8 mouse cellular contexts compared by ENCODE assay signal in the genomic region with DNA sequence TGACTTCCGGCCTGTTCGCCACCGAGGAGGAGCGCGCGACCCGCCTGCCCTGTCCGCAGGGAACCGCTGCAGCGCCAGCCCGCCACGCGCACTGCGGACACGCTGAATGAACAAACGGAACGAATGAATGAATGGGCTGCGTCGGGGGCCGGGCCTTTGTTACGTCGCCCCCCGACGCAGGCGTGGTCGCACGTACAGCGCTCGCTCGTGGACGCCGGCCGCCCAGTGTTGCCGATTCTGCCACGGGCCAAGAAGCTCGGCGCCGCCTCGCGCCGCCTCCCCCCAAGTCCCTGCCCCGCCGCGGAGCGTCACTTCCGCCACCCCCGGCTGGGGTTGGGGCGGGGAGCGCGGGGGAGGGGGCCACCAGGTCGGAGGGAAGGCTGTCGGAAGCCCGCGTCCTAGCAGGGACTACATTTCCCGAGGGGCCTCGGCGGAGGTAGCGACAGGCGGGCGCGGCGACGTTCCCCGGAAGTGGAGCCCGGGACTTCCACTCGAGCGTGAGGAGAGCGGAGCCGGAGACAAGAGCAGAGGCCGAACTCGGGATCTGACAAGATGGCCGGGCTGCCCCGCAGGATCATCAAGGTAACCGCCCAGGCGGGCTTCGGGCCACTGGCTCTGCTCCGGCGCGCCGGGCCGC. TPM values are rescaled to one million over a fixed set of nuclear protein-coding genes. Genes with fewer than 3 reads are reported as not detected.
DNase-seq lines count a peak whose midpoint lies in the region; ATAC-seq and TF ChIP-seq lines count a peak whose summit lies in the region.

A gene (plus strand): TSS at position 490 of the 637 bp plus-strand sequence.

- H3K36me3 ChIP-seq in heart, embryonic 12.5 days, result peaks cover 4% of the 10 kb centered on the region; the same call in 1 of the 2 replicates
- no peaks in the 10 kb centered on the region for H3K36me3 ChIP-seq in kidney, postnatal 0 days (ENCODE audit: insufficient read depth, low read length)
- no peaks in the 10 kb centered on the region for H3K36me3 ChIP-seq in liver, embryonic 11.5 days (ENCODE audit: control insufficient read depth, insufficient read depth, low read length)
- H3K36me3 ChIP-seq in stomach, embryonic 14.5 days (ENCODE audit: control insufficient read depth, insufficient read depth, low read length), result no peaks in the 10 kb centered on the region

- peak; percentile 97 for DNase-seq in CD4-positive helper T cell, adult 2 months (ENCODE audit: low read depth, low spot score)
- peak; percentile 96 for DNase-seq in brain, embryonic 18.5 days (ENCODE audit: low read depth, low spot score)
- DNase-seq in kidney, postnatal 0 days (ENCODE audit: low spot score), result peak; percentile 99
- DNase-seq in liver, embryonic 11.5 days (ENCODE audit: low spot score), result peak; percentile 99
- DNase-seq in naive thymus-derived CD4-positive, alpha-beta T cell, adult 2 months (ENCODE audit: low read depth), result peak; percentile 94

- 0 out of 2 replicates have a peak, but pooled peaks have one; percentile 5 for TF ChIP-seq CTCF in kidney, postnatal 0 days (IDR thresholded peaks at IDR 0.05; ENCODE audit: low read depth)

- H3K27ac ChIP-seq in heart, embryonic 12.5 days (ENCODE audit: poor library complexity, severe bottlenecking), result peak within 1 kb of the TSS; percentile 96
- H3K27ac ChIP-seq in kidney, postnatal 0 days, result peak within 1 kb of the TSS; percentile 99
- H3K27ac ChIP-seq in liver, embryonic 11.5 days (ENCODE audit: low read depth, low read length), result peak within 1 kb of the TSS; percentile 94
- peak within 1 kb of the TSS; percentile 98 for H3K27ac ChIP-seq in stomach, embryonic 14.5 days (ENCODE audit: low read length)

- H3K4me2 ChIP-seq in heart, embryonic 12.5 days, result peak within 1 kb of the TSS; percentile 73
- H3K4me2 ChIP-seq in kidney, postnatal 0 days (ENCODE audit: low read length), result peak within 1 kb of the TSS; percentile 69
- H3K4me2 ChIP-seq in liver, embryonic 11.5 days, result peak within 1 kb of the TSS; percentile 89
- peak within 1 kb of the TSS; percentile 61 for H3K4me2 ChIP-seq in stomach, embryonic 14.5 days (replicated peaks; ENCODE audit: low read depth, low read length)

- H3K27me3 ChIP-seq in heart, embryonic 12.5 days (replicated peaks), result no peaks in the 10 kb centered on the region
- H3K27me3 ChIP-seq in kidney, postnatal 0 days (ENCODE audit: insufficient read depth, low read length), result no peaks in the 10 kb centered on the region
- H3K27me3 ChIP-seq in liver, embryonic 11.5 days (replicated peaks; ENCODE audit: control insufficient read depth, insufficient read depth, low read length), result no peaks in the 10 kb centered on the region
- no peaks in the 10 kb centered on the region for H3K27me3 ChIP-seq in stomach, embryonic 14.5 days (ENCODE audit: control insufficient read depth, insufficient read depth, low read length)

- H3K4me1 ChIP-seq in heart, embryonic 12.5 days (replicated peaks), result peaks cover 21% of the 10 kb centered on the region
- 0 out of 2 replicates have a peak, but pooled peaks cover 8% of the 10 kb centered on the region for H3K4me1 ChIP-seq in kidney, postnatal 0 days (replicated peaks; ENCODE audit: insufficient read depth, low read length)
- H3K4me1 ChIP-seq in liver, embryonic 11.5 days (replicated peaks; ENCODE audit: control insufficient read depth, insufficient read depth, low read length), result peaks cover 10% of the 10 kb centered on the region; the same call in 1 of the 2 replicates
- H3K4me1 ChIP-seq in stomach, embryonic 14.5 days (ENCODE audit: control insufficient read depth, insufficient read depth, low read length), result peaks cover 8% of the 10 kb centered on the region

- H3K9me3 ChIP-seq in heart, embryonic 12.5 days (replicated peaks), result no peaks in the 10 kb centered on the region
- H3K9me3 ChIP-seq in kidney, postnatal 0 days (replicated peaks; ENCODE audit: low read length), result no peaks in the 10 kb centered on the region
- no peaks in the 10 kb centered on the region for H3K9me3 ChIP-seq in liver, embryonic 11.5 days (ENCODE audit: control insufficient read depth, low read length)
- no peaks in the 10 kb centered on the region for H3K9me3 ChIP-seq in stomach, embryonic 14.5 days (ENCODE audit: control insufficient read depth, low read depth, low read length)

- ATAC-seq in erythroid progenitor cell, adult 5-6 weeks (replicated peaks; ENCODE audit: low FRiP score, poor library complexity, severe bottlenecking), result peak; percentile 94
- ATAC-seq in heart, embryonic 12.5 days (ENCODE audit: insufficient number of reproducible peaks, low FRiP score), result peak; percentile 96
- peak; percentile 96 for ATAC-seq in kidney, postnatal 0 days (replicated peaks; ENCODE audit: low FRiP score, low read depth)
- peak; percentile 96 for ATAC-seq in liver, embryonic 11.5 days (replicated peaks; ENCODE audit: low FRiP score)
- peak; percentile 97 for ATAC-seq in stomach, embryonic 14.5 days (ENCODE audit: insufficient number of reproducible peaks, insufficient read depth, low FRiP score, low read depth)

- peak within 1 kb of the TSS; percentile 91 for H3K4me3 ChIP-seq in heart, embryonic 12.5 days
- peak within 1 kb of the TSS; percentile 94 for H3K4me3 ChIP-seq in kidney, postnatal 0 days (replicated peaks; ENCODE audit: low read depth, low read length)
- H3K4me3 ChIP-seq in liver, embryonic 11.5 days (ENCODE audit: low read depth, low read length), result peak within 1 kb of the TSS; percentile 100
- H3K4me3 ChIP-seq in stomach, embryonic 14.5 days (ENCODE audit: low read depth, low read length), result peak within 1 kb of the TSS; percentile 99

- H3K9ac ChIP-seq in heart, embryonic 12.5 days, result peak within 1 kb of the TSS; percentile 98
- peak within 1 kb of the TSS; percentile 97 for H3K9ac ChIP-seq in kidney, postnatal 0 days (ENCODE audit: low read depth, low read length)
- H3K9ac ChIP-seq in liver, embryonic 11.5 days (ENCODE audit: low read depth, low read length), result peak within 1 kb of the TSS; percentile 97
- H3K9ac ChIP-seq in stomach, embryonic 14.5 days (replicated peaks; ENCODE audit: low read depth, low read length), result peak within 1 kb of the TSS; percentile 97

- WGBS in heart, embryonic 12.5 days, result under 1% methylated on average over 81 of the region's 81 CpGs
- under 1% methylated on average over 80 of the region's 81 CpGs for WGBS in kidney, postnatal 0 days
- WGBS in liver, embryonic 11.5 days, result under 1% methylated on average over 80 of the region's 81 CpGs
- under 1% methylated on average over 80 of the region's 81 CpGs for WGBS in stomach, embryonic 14.5 days

RNA-seq across cellular contexts. Expression of the gene that starts here (rescaled TPM):
- 183 and 257 TPM in 2 replicates for total RNA-seq in erythroid progenitor cell, adult 5-6 weeks (2015; ENCODE audit: low replicate concordance)
- 59.2 and 65.6 TPM in 2 replicates for total RNA-seq in erythroid progenitor cell, adult 5-6 weeks (2017; ENCODE audit: low replicate concordance)
- polyA plus RNA-seq in heart, embryonic 12.5 days (2016; fragmentation: Nextera tagmentation; extraction: Ambion mirVana), result 266 and 274 TPM in 2 replicates
- polyA plus RNA-seq in kidney, postnatal 0 days (2015; fragmentation: Nextera tagmentation; extraction: Ambion mirVana), result 277 and 296 TPM in 2 replicates
- polyA plus RNA-seq in liver, embryonic 11.5 days (2014; fragmentation: Nextera tagmentation; extraction: Ambion mirVana), result 310 and 327 TPM in 2 replicates
- 315 and 333 TPM in 2 replicates for polyA plus RNA-seq in stomach, embryonic 14.5 days (2014; fragmentation: Nextera tagmentation; extraction: Ambion mirVana)

Comparison
In these comparisons a context has a peak if more than half of its experiments do, and no peak if none do; other contexts are left out.
1. Peak in every context shown above with its lines: DNase-seq, ATAC-seq, H3K4me3 ChIP-seq and H3K27ac ChIP-seq.